Mouse (Mus musculus) hindbrain, embryonic 11.5 days (tissue): Measurements from ENCODE around the gene Nol11. TPM values are rescaled to one million over a fixed set of nuclear protein-coding genes. Genes with fewer than 3 reads are reported as not detected.
"Not testable (repeated sequence)": the region's sequence is repeated elsewhere in the genome, so short reads cannot be mapped to it uniquely, and the experiment has no call there.

Source experiments
- ATAC-seq: fragments of 200-750 bp; cut with Nextera tagmentation; 2 replicates; pipeline ENCODE4 v1.8.0; 2017; ENCODE audit warnings: mild to moderate bottlenecking, moderate TSS enrichment, moderate library complexity; ENCODE audit not compliant: low FRiP score
- DNase-seq: peaks from one replicate; pipeline ENCODE4 v3.0.0-alpha.2; 2015; ENCODE audit warnings: low spot score
- H3K27ac ChIP-seq: fragments of 300-500 bp; sonication (generic); 2 replicates; pipeline ENCODE4 v1.5.1; 2014; ENCODE audit warnings: mild to moderate bottlenecking, low read depth, low read length
- H3K27me3 ChIP-seq: fragments of 300-500 bp; sonication (generic); 2 replicates; pipeline ENCODE4 v1.6.1; 2014; ENCODE audit warnings: mild to moderate bottlenecking, low read length, moderate library complexity, mixed read lengths; ENCODE audit not compliant: control insufficient read depth, insufficient read depth
- H3K36me3 ChIP-seq: fragments of 300-500 bp; sonication (generic); 2 replicates; pipeline ENCODE4 v1.6.1; 2014; ENCODE audit warnings: mild to moderate bottlenecking, low read length, moderate library complexity, mixed read lengths; ENCODE audit not compliant: control insufficient read depth, insufficient read depth
- H3K4me1 ChIP-seq: fragments of 300-500 bp; sonication (generic); replicated peaks from 2 replicates; pipeline ENCODE4 v1.6.1; 2014; ENCODE audit warnings: low read length, mixed read lengths; ENCODE audit not compliant: control insufficient read depth, insufficient read depth
- H3K4me2 ChIP-seq: fragments of 300-500 bp; sonication (generic); replicated peaks from 2 replicates; pipeline ENCODE4 v1.6.1; 2014; ENCODE audit warnings: mild to moderate bottlenecking, low read depth, low read length
- H3K4me3 ChIP-seq: fragments of 300-500 bp; sonication (generic); 2 replicates; pipeline ENCODE4 v1.5.1; 2014; ENCODE audit warnings: low read depth, low read length
- H3K9ac ChIP-seq: fragments of 300-500 bp; sonication (generic); 2 replicates; pipeline ENCODE4 v1.6.1; 2014; ENCODE audit warnings: low read depth, low read length
- H3K9me3 ChIP-seq: fragments of 300-500 bp; sonication (generic); 2 replicates; pipeline ENCODE4 v1.6.1; 2016; ENCODE audit warnings: low read length; ENCODE audit not compliant: control insufficient read depth
- WGBS: fragments of 180-500 bp; shearing (Covaris S2); extraction: QIAGEN DNeasy Blood & Tissue Kit; methylation state at CpG from one replicate; pipeline ENCODE4 v1.1.7; 2014; 5-methylcytosine and 5-hydroxymethylcytosine counted together
- polyA plus RNA-seq: library from polyadenylated mRNA; unstranded; fragments of >200 nt; fragmentation: Nextera tagmentation; extraction: Ambion mirVana; gene quantifications from 2 replicates; pipeline ENCODE4 v1.2.1, GENCODE M21; 2014

The Nol11 gene
- polyA plus RNA-seq, 1 experiment from 2014 or later: 65.8 TPM

DNA sequence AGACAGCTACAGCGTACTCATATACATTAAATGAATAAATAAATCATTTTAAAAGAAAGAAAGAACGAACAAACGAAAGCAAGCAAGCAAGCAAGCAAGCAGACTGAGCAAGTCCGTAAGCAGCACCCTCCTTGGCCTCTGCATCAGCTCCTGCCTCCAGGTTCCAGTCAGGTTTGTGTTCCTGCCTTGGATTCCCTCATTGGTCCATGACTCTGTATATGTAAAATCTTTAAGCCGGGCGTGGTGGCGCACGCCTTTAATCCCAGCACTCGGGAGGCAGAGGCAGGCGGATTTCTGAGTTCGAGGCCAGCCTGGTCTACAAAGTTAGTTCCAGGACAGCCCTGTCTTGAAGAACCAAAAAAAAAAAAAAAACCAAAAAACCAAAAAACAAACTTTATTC is 45.2 kb downstream of the Nol11 start:
- WGBS: 95% methylated on average over 11 of the region's 11 CpGs
- H3K9ac ChIP-seq, H3K9me3 ChIP-seq, DNase-seq, H3K36me3 ChIP-seq, H3K4me3 ChIP-seq, H3K27me3 ChIP-seq, ATAC-seq, H3K27ac ChIP-seq, H3K4me2 ChIP-seq, H3K4me1 ChIP-seq: not testable (repeated sequence)

DNA sequence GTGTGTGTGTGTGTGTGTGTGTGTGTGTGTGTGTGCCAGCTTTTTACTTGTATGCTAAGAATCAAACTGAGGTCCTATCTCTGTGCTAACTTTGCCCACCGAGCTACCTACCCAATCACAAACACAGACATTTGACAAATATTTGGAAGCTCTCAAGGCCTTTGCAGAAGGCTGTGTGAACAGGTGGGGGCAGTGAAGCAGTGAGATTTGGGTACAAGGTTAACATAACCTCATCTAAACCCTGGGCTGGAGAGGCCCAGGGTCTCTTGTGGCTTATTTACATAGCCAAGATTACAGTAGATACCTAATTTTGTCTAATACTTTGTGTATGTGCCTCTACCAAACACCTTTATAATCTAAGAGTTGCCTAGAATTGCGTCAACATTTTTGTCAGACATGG is 46.8 kb downstream of the Nol11 start:
- H3K4me2 ChIP-seq: no peak overlapping the region
- ATAC-seq (no peak), DNase-seq (no peak)
- H3K36me3 ChIP-seq: no peaks in the 10 kb centered on the region
- no peaks in the 10 kb centered on the region for H3K4me1 ChIP-seq
- no peaks in the 10 kb centered on the region for H3K9me3 ChIP-seq
- H3K9ac ChIP-seq: no peak overlapping the region
- no peak overlapping the region for H3K27ac ChIP-seq
- WGBS: 89% methylated on average over 2 of the region's 2 CpGs
- no peaks in the 10 kb centered on the region for H3K27me3 ChIP-seq
- no peak overlapping the region for H3K4me3 ChIP-seq

DNA sequence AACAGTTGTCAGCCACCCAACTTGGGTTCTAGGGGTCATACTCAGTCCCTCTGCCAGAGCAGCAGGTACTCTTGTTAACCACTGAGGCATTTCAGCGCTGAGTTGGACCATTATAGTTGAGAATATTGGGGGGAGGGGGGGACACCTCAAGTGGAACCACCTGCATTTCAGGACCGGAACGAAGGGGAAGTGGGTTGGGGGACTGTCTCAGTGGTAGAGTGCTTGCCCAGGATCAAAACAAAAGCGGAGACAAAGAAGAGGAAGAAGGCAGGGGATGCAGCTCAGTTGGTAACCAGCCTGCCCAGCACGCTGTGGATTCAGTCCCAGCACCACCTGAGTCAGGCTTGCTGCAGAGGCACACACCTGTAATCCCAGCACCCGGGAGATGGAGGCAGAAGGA is 48.4 kb downstream of the Nol11 start:
- Histone ChIP-seq H3K4me3 (no peak overlapping the region), H3K4me2 (no peak overlapping the region), H3K27ac (no peak overlapping the region), H3K9ac (no peak overlapping the region), H3K36me3 (no peaks in the 10 kb centered on the region), H3K9me3 (no peaks in the 10 kb centered on the region), H3K4me1 (no peaks in the 10 kb centered on the region), H3K27me3 (no peaks in the 10 kb centered on the region)
- ATAC-seq (no peak), DNase-seq (no peak)
- 23% methylated on average over 6 of the region's 6 CpGs for WGBS

DNA sequence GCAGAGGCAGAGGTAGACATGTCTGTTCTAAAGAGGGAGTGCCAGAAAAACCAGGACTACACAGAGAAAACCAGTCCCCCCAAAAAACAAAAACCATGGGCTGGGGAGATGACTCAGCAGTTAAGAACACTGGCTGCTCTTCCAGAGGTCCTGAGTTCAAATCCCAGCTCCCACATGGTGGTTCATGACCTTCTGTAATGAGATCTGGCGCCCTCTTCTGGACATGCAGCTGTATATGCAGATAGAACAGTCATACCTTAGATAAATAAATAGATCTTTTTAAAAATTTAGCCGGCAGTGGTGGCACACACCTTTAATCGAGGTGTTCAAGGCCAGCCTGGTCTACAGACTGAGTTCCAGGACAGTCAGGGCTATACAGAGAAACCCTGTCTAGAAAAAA is 50.5 kb downstream of the Nol11 start:
- 80% methylated on average over 3 of the region's 3 CpGs for WGBS
- peak; percentile 19 for DNase-seq

DNA sequence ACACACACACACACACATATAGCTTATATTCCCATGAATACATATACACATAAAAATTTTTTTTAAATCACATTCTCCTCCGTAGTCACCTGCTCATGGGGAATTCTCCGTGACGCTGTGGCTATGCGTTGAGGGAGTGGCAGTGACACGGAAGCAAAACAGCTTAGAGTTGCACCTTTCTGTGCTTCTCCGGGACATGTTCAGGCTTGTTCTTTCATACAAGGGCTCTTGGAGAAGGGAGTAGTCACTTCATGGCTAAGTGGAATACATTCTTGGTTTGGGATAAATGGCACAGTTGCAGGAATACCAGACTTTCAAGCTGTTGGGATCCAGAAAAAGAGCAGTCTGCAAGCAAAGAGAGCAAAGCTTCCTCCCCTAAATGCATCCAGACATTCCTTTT is 51.6 kb downstream of the Nol11 start:
- H3K9ac ChIP-seq: no peak overlapping the region
- no peak overlapping the region for H3K4me3 ChIP-seq
- no peaks in the 10 kb centered on the region for H3K27me3 ChIP-seq
- WGBS: 95% methylated on average over 6 of the region's 6 CpGs
- no peak overlapping the region for H3K4me2 ChIP-seq
- H3K27ac ChIP-seq: no peak overlapping the region
- H3K36me3 ChIP-seq: no peaks in the 10 kb centered on the region
- ATAC-seq (no peak), DNase-seq (no peak)
- H3K4me1 ChIP-seq: peaks cover under 1% of the 10 kb centered on the region; the same call in 1 of the 2 replicates
- no peaks in the 10 kb centered on the region for H3K9me3 ChIP-seq

More for the DNA sequence above, 50.5 kb downstream of the Nol11 start:
- Histone ChIP-seq H3K4me1 (no peaks in the 10 kb centered on the region), H3K36me3 (no peaks in the 10 kb centered on the region), H3K4me3 (no peak overlapping the region), H3K27ac (no peak overlapping the region), H3K9me3 (no peaks in the 10 kb centered on the region), H3K9ac (no peak overlapping the region), H3K27me3 (no peaks in the 10 kb centered on the region), H3K4me2 (no peak overlapping the region)
- ATAC-seq: no peak

DNA sequence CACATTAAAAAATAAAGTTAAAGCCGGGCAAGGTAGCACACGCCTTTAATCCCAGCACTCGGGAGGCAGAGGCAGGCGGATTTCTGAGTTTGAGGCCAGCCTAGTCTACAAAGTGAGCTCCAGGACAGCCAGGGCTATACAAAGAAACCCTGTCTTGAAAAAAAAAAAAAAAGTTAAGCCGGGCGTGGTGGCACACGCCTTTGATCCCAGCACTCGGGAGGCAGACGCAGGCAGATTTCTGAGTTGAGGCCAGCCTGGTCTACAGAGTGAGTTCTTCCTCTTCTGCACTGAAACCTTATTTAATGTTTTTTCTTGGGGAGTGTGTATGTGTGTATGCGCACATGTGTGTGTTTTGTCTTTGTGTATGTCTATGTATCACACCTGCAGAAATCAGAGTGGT is 52.7 kb downstream of the Nol11 start:
- WGBS: 94% methylated on average over 10 of the region's 10 CpGs

DNA sequence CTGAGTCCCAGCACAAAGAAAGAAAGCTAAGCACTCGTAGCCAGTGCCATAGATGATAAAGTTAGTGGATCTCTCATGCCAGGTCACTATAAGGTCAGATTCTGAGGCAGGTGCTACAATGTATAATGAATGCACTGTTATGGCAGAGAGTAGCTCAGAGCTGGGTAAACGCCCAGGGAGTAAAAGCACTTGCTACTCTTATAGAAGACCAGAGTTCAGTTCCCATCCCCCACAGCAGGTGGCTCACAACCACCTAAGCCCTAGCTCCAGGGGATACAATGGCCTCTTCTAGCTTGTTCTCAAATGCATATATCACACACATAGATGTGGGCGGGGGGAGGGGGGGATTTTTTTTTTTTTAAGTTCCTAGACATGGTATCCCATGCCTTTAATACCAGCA is 53.4 kb downstream of the Nol11 start:
- Histone ChIP-seq H3K27me3 (no peaks in the 10 kb centered on the region), H3K9ac (no peak overlapping the region), H3K36me3 (no peaks in the 10 kb centered on the region), H3K4me3 (no peak overlapping the region), H3K4me1 (peaks cover 4% of the 10 kb centered on the region; the same call in 1 of the 2 replicates), H3K9me3 (no peaks in the 10 kb centered on the region), H3K4me2 (no peak overlapping the region), H3K27ac (no peak overlapping the region)
- DNase-seq: no peak
- 53% methylated on average over 3 of the region's 3 CpGs for WGBS
- no peak for ATAC-seq

More for the DNA sequence above, 52.7 kb downstream of the Nol11 start:
- not testable (repeated sequence) for H3K27me3 ChIP-seq, H3K4me1 ChIP-seq, H3K27ac ChIP-seq, DNase-seq, H3K4me3 ChIP-seq, H3K36me3 ChIP-seq, H3K9me3 ChIP-seq, H3K9ac ChIP-seq, H3K4me2 ChIP-seq, ATAC-seq

DNA sequence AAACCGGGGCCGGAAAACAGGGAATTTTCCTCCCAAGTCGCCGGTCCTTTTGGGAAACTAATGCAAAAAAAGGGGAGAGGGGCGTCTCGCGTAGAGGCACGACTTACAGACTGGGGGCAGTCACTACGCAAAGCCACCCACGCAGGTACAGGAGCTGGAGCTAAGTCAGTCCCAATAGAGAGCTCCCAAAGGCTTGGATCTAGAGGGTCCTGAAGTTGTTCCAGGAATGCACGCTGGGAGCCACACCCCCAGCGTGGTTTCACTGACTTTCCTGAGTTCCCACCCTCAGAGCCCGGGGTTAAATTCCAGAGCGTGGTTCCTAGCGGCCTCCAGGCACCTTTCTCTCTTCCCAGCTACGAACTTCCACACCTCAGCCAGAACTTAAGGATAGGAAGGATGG is 56.8 kb downstream of the Nol11 start:
- Histone ChIP-seq H3K9ac (peak overlapping the region; percentile 97), H3K27me3 (no peaks in the 10 kb centered on the region), H3K27ac (peak overlapping the region; percentile 30; the same call in 1 of the 2 replicates), H3K36me3 (no peaks in the 10 kb centered on the region), H3K9me3 (no peaks in the 10 kb centered on the region), H3K4me2 (peak overlapping the region; percentile 70), H3K4me1 (peaks cover 4% of the 10 kb centered on the region; the same call in 1 of the 2 replicates), H3K4me3 (peak overlapping the region; percentile 84)
- ATAC-seq (peak; percentile 61; the same call in 1 of the 2 replicates), DNase-seq (no peak)
- under 1% methylated on average over 16 of the region's 16 CpGs for WGBS

DNA sequence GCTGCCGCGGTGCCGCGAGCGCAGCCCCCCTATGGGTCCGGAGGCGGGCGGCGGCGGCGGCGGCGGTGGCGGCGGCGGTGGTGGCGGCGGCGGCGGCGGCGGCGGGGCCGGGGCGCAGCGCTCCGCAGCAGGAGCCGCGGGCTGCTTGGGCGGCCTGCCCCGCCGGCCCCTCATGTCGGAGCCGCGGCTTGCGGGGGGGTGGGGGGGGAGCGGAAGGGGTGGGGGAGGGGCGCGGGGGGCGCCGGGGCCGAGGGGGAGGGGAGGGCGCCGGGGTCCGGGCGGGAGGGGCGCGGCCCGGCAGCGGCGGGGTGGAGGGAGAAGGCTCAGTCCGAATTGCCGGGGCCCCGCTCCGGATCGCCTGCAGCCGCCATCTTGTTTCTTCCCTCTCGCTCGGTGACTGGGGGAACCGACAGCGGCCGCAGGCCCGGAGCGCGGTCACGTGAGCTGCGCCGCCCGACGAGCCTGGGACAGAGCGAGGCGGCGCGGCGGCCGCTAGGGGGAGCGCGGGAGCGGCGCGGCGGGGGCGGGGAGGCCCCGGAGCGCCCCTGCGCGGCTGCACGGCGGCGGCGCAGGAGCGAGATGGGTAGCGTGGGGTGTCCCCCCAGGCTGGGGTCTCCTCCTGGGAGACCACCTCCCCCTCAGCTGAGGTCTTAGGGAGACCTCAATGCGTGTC is 57.3 kb downstream of the Nol11 start, which contains the start of gene Bptf:
TSS of gene Bptf (minus strand) at position 379 of the 673 bp plus-strand sequence.
- peak; percentile 95 for DNase-seq
- Histone ChIP-seq H3K4me2 (peak within 1 kb of the TSS; percentile 70), H3K36me3 (no peaks in the 10 kb centered on the region), H3K27ac (peak within 1 kb of the TSS; percentile 97), H3K9ac (peak within 1 kb of the TSS; percentile 97), H3K4me3 (peak within 1 kb of the TSS; percentile 84), H3K27me3 (no peaks in the 10 kb centered on the region), H3K9me3 (no peaks in the 10 kb centered on the region), H3K4me1 (peaks cover 4% of the 10 kb centered on the region; the same call in 1 of the 2 replicates)
- WGBS: 0% methylated on average over 26 of the region's 94 CpGs
- peak; percentile 96 for ATAC-seq
